Mouse (Mus musculus) midbrain, embryonic 12.5 days (tissue): ENCODE measurements at regions not wholly inside any gene's neighbourhood (a gene's known extent, or its start where the extent isn't known, plus 50 kb on each side); places are given as distances from the start of the nearest gene placed in this dataset.

Source experiments
- ATAC-seq: fragments of 200-750 bp; cut with Nextera tagmentation; 2 replicates; pipeline ENCODE4 v1.8.0; 2017; ENCODE audit warnings: low read depth, moderate TSS enrichment, moderate library complexity; ENCODE audit not compliant: low FRiP score
- H3K27ac ChIP-seq: fragments of 300-500 bp; sonication (generic); replicated peaks from 2 replicates; pipeline ENCODE4 v1.5.1; 2016; ENCODE audit warnings: mild to moderate bottlenecking
- H3K27me3 ChIP-seq: fragments of 300-500 bp; sonication (generic); 2 replicates; pipeline ENCODE4 v1.6.1; 2016; ENCODE audit warnings: mild to moderate bottlenecking
- H3K36me3 ChIP-seq: fragments of 300-500 bp; sonication (generic); 2 replicates; pipeline ENCODE4 v1.6.1; 2016
- H3K4me1 ChIP-seq: fragments of 300-500 bp; sonication (generic); 2 replicates; pipeline ENCODE4 v1.6.1; 2016
- H3K4me2 ChIP-seq: fragments of 300-500 bp; sonication (generic); replicated peaks from 2 replicates; pipeline ENCODE4 v1.6.1; 2016; ENCODE audit warnings: mild to moderate bottlenecking, moderate library complexity
- H3K4me3 ChIP-seq: fragments of 300-500 bp; sonication (generic); 2 replicates; pipeline ENCODE4 v1.5.1; 2016; ENCODE audit warnings: mild to moderate bottlenecking
- H3K9ac ChIP-seq: fragments of 300-500 bp; sonication (generic); replicated peaks from 2 replicates; pipeline ENCODE4 v1.6.1; 2016; ENCODE audit warnings: mild to moderate bottlenecking, moderate library complexity
- H3K9me3 ChIP-seq: fragments of 300-500 bp; sonication (generic); 2 replicates; pipeline ENCODE4 v1.6.1; 2016; ENCODE audit warnings: mild to moderate bottlenecking
- WGBS: fragments of 180-500 bp; shearing (Covaris S2); methylation state at CpG from one replicate; pipeline ENCODE4 v1.1.7; 2016; 5-methylcytosine and 5-hydroxymethylcytosine counted together

GRCm38 (mm10) chr5:101023784-101024183 is 178.3 kb downstream of the Gpat3 start:
- Histone ChIP-seq H3K9ac (no peak overlapping the region), H3K36me3 (no peaks in the 10 kb centered on the region), H3K4me3 (no peak overlapping the region), H3K9me3 (no peaks in the 10 kb centered on the region), H3K4me2 (no peak overlapping the region), H3K27me3 (peaks cover 35% of the 10 kb centered on the region), H3K27ac (no peak overlapping the region), H3K4me1 (peaks cover 6% of the 10 kb centered on the region)
- 30% methylated on average over 8 of the region's 8 CpGs for WGBS
- no peak for ATAC-seq

GRCm38 (mm10) chr5:101020784-101021183 is 175.3 kb downstream of the Gpat3 start:
- no peak overlapping the region for H3K9ac ChIP-seq
- ATAC-seq = peak; percentile 66; the same call in 1 of the 2 replicates
- H3K9me3 ChIP-seq = no peaks in the 10 kb centered on the region
- H3K36me3 ChIP-seq = no peaks in the 10 kb centered on the region
- peaks cover 42% of the 10 kb centered on the region for H3K27me3 ChIP-seq
- H3K4me2 ChIP-seq = peak overlapping the region; percentile 9; the same call in 1 of the 2 replicates
- WGBS = 9% methylated on average over 11 of the region's 11 CpGs
- H3K27ac ChIP-seq = no peak overlapping the region
- H3K4me3 ChIP-seq = no peak overlapping the region
- H3K4me1 ChIP-seq = peaks cover 6% of the 10 kb centered on the region

GRCm38 (mm10) chr5:101013844-101014243 is 168.3 kb downstream of the Gpat3 start:
- no peak for ATAC-seq
- H3K4me2 ChIP-seq = no peak overlapping the region
- no peak overlapping the region for H3K4me3 ChIP-seq
- peaks cover 8% of the 10 kb centered on the region for H3K27me3 ChIP-seq
- no peaks in the 10 kb centered on the region for H3K9me3 ChIP-seq
- no peak overlapping the region for H3K9ac ChIP-seq
- no peak overlapping the region for H3K27ac ChIP-seq
- H3K36me3 ChIP-seq = no peaks in the 10 kb centered on the region
- 76% methylated on average over 5 of the region's 5 CpGs for WGBS
- H3K4me1 ChIP-seq = no peaks in the 10 kb centered on the region

GRCm38 (mm10) chr5:101005216-101005615 is 159.7 kb downstream of the Gpat3 start:
- Histone ChIP-seq H3K27me3 (no peaks in the 10 kb centered on the region), H3K27ac (no peak overlapping the region), H3K4me1 (no peaks in the 10 kb centered on the region), H3K9ac (no peak overlapping the region), H3K4me3 (no peak overlapping the region), H3K9me3 (no peaks in the 10 kb centered on the region), H3K4me2 (no peak overlapping the region), H3K36me3 (no peaks in the 10 kb centered on the region)
- 73% methylated on average over 3 of the region's 3 CpGs for whole genome bisulfite sequencing
- ATAC-seq = no peak

DNA sequence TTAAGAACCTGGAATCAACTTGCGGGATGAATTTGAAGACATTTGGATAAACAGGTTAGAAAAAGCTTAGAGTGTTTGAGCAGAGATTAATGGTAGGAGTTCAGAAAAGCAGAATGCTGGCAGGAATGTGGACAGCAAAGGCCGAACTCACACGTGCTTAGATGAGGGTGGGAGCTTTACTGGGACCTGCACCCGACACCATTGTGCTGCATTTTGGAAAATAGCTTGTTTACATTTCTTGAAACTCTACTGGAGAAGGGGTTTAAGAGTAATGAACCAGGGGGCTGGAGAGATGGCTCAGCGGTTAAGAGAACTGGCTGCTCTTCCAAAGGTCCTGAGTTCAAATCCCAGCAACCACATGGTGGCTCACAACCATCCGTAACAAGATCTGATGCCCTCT is 154.9 kb downstream of the Gpat3 start:
- no peaks in the 10 kb centered on the region for H3K9me3 ChIP-seq
- no peaks in the 10 kb centered on the region for H3K4me1 ChIP-seq
- H3K27ac ChIP-seq = no peak overlapping the region
- no peak overlapping the region for H3K4me3 ChIP-seq
- H3K4me2 ChIP-seq = no peak overlapping the region
- no peaks in the 10 kb centered on the region for H3K36me3 ChIP-seq
- WGBS = 88% methylated on average over 6 of the region's 6 CpGs
- H3K27me3 ChIP-seq = no peaks in the 10 kb centered on the region
- H3K9ac ChIP-seq = no peak overlapping the region
- ATAC-seq = no peak

- H3K4me3 ChIP-seq = no peak overlapping the region
- H3K4me2 ChIP-seq = no peak overlapping the region
- 78% methylated on average over 2 of the region's 2 CpGs for WGBS
- H3K27ac ChIP-seq = no peak overlapping the region
- H3K9me3 ChIP-seq = no peaks in the 10 kb centered on the region
- H3K36me3 ChIP-seq = no peaks in the 10 kb centered on the region
- no peak overlapping the region for H3K9ac ChIP-seq
- no peaks in the 10 kb centered on the region for H3K4me1 ChIP-seq
- ATAC-seq = no peak
- H3K27me3 ChIP-seq = peaks cover 4% of the 10 kb centered on the region; the same call in 1 of the 2 replicates
Measured at GRCm38 (mm10) chr5:100992365-100992764, 146.9 kb downstream of the Gpat3 start.

GRCm38 (mm10) chr5:100991626-100992025 is 146.1 kb downstream of the Gpat3 start:
- no peak overlapping the region for H3K4me2 ChIP-seq
- H3K27me3 ChIP-seq = peaks cover 4% of the 10 kb centered on the region; the same call in 1 of the 2 replicates
- no peak overlapping the region for H3K27ac ChIP-seq
- H3K4me1 ChIP-seq = no peaks in the 10 kb centered on the region
- H3K36me3 ChIP-seq = no peaks in the 10 kb centered on the region
- no peak for ATAC-seq
- no peak overlapping the region for H3K9ac ChIP-seq
- H3K4me3 ChIP-seq = no peak overlapping the region
- no peaks in the 10 kb centered on the region for H3K9me3 ChIP-seq
- WGBS = 19% methylated on average over 5 of the region's 5 CpGs

DNA sequence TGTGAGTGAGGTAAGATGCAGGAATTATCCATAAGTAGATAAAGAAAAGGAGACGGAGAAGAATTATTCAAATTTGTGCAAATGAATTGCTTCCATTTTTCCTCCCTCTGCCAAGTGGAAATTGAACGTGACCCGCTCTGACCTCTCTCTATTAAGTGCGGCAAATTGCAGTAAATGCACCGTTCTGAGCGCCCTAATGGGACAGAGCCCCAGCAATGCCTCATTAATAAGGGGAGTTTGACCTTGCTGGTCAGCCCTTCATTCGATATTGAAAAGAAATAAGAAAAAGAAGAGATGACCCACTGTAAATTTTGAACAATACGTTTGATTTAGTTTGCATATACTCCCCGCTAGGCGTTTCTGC is 137.0 kb downstream of the Gpat3 start:
- Histone ChIP-seq H3K36me3 (no peaks in the 10 kb centered on the region), H3K27ac (no peak overlapping the region), H3K4me3 (no peak overlapping the region), H3K4me1 (peaks cover 3% of the 10 kb centered on the region; the same call in 1 of the 2 replicates), H3K4me2 (0 out of 2 replicates have a peak overlapping the region, but pooled peaks have one; percentile 7), H3K9me3 (no peaks in the 10 kb centered on the region), H3K9ac (no peak overlapping the region), H3K27me3 (no peaks in the 10 kb centered on the region)
- no peak for ATAC-seq
- 57% methylated on average over 10 of the region's 10 CpGs for WGBS

DNA sequence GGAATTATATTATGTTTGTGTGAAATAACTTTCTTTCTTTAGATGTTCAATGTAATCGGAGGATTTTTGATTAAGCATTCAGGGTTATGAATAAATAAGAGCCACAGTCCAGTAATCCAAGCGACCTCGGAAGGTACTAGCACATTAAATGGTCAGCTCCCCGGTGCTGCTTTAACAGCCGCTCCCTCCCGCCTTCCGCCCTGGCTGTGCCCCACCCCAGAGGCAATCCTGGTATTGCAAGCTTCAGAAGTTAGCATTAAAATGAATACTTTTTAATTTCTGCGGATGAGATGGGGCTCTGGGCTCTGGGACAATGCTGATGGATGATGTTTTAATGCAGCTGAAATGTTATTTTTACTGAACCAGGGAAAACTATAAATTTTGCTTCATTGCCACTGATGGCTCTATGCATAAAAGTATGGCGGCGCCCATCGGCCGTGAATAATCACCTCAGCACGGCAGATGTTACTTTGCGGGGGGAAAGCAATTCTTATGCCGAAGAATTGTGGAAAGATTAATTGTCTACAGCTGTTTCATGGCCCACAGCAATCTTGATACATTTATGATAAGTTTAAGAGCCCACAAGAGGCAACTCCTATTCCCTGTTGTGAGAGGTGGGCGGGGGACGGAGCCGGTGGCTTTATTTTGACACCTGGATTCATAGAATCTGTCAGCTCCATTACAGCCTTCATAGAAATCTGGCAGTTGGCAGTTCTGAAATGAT is 136.5 kb downstream of the Gpat3 start:
- no peaks in the 10 kb centered on the region for H3K9me3 ChIP-seq
- H3K9ac ChIP-seq = no peak overlapping the region
- 75% methylated on average over 18 of the region's 18 CpGs for WGBS
- no peak overlapping the region for H3K27ac ChIP-seq
- H3K4me2 ChIP-seq = no peak overlapping the region
- no peak for ATAC-seq
- no peaks in the 10 kb centered on the region for H3K36me3 ChIP-seq
- peaks cover 3% of the 10 kb centered on the region; the same call in 1 of the 2 replicates for H3K4me1 ChIP-seq
- H3K4me3 ChIP-seq = no peak overlapping the region
- H3K27me3 ChIP-seq = no peaks in the 10 kb centered on the region

DNA sequence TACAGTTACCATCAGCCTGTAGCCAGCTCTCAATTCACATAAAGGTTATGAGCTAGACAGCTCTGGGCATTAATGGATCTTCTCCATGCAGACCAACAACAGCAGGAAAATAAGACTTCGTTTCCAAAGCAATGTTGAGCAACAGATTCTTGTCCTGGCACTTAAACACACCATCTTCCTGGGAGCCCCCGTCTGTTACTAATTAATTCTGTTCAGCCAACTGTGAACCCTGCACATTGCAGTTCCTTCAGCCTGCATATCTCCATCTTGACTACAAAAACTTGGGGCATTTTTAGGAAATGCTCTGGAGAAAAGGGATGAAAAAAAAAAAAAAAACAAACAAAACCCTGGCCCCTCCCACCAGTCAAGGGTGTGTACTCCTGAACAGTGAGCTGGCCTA is 131.2 kb downstream of the Gpat3 start:
- 49% methylated on average over 2 of the region's 2 CpGs for WGBS
- Histone ChIP-seq H3K4me2 (no peak overlapping the region), H3K9ac (no peak overlapping the region), H3K36me3 (no peaks in the 10 kb centered on the region), H3K4me3 (no peak overlapping the region), H3K27me3 (no peaks in the 10 kb centered on the region), H3K27ac (no peak overlapping the region), H3K9me3 (no peaks in the 10 kb centered on the region), H3K4me1 (no peaks in the 10 kb centered on the region)
- ATAC-seq = no peak

GRCm38 (mm10) chr5:100951210-100951609 is 105.7 kb downstream of the Gpat3 start:
- Histone ChIP-seq H3K4me3 (no peak overlapping the region), H3K36me3 (no peaks in the 10 kb centered on the region), H3K9me3 (no peaks in the 10 kb centered on the region), H3K27ac (no peak overlapping the region), H3K4me2 (no peak overlapping the region), H3K4me1 (no peaks in the 10 kb centered on the region), H3K9ac (no peak overlapping the region), H3K27me3 (0 out of 2 replicates have a peak, but pooled peaks cover 3% of the 10 kb centered on the region)
- WGBS = 51% methylated on average over 15 of the region's 15 CpGs
- ATAC-seq = no peak
